Mouse (Mus musculus): ENCODE measurements around the gene Tex12. TPM values are rescaled to one million over a fixed set of nuclear protein-coding genes. Genes with fewer than 3 reads are reported as not detected.

The Tex12 gene
- polyA plus RNA-seq, 1 experiment = not detected

DNA sequence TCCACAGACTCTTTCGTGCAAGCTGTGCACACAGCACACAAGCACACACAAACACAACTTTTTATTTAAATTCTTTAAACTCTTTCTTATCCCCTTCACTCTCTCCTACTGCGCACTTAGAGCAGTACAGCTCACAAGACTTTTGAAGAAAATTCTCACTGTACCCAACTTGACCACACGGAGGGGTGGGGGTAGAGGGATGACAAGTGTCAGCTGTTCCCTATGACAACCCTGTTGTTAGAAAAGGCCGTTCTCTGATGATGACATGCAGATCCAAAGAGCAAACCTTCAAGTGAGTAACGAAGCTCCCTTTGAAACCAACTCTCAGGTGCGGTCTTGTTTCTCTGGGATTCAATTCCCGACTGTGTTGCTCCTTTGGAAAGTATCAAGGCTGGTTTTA lies 33.3 kb downstream of the Tex12 start:
- Histone ChIP-seq H3K27me3 (ENCODE audit: control insufficient read depth) (no peaks in the 10 kb centered on the region), H3K4me1 (ENCODE audit: control insufficient read depth) (peaks cover 16% of the 10 kb centered on the region), H3K4me3 (replicated peaks) (peak overlapping the region; percentile 78), H3K9me3 (ENCODE audit: control insufficient read depth, low read length) (no peaks in the 10 kb centered on the region), H3K36me3 (ENCODE audit: control insufficient read depth) (peaks cover 16% of the 10 kb centered on the region)
- TF ChIP-seq TAL1 (IDR thresholded peaks at IDR 0.05; ENCODE audit: low read length) (no peak), GATA1 (IDR thresholded peaks at IDR 0.05; ENCODE audit: low read length) (no peak)

GRCm38 (mm10) chr9:50525585-50525984 lies 35.5 kb downstream of the Tex12 start:
- Histone ChIP-seq H3K4me3 (replicated peaks) (no peak overlapping the region), H3K9me3 (ENCODE audit: control insufficient read depth, low read length) (no peaks in the 10 kb centered on the region), H3K4me1 (ENCODE audit: control insufficient read depth) (peaks cover 16% of the 10 kb centered on the region), H3K27me3 (ENCODE audit: control insufficient read depth) (no peaks in the 10 kb centered on the region), H3K36me3 (ENCODE audit: control insufficient read depth) (peaks cover 26% of the 10 kb centered on the region)
- TF ChIP-seq GATA1 (IDR thresholded peaks at IDR 0.05; ENCODE audit: low read length) (no peak), TAL1 (IDR thresholded peaks at IDR 0.05; ENCODE audit: low read length) (no peak)

GRCm38 (mm10) chr9:50524936-50525335 lies 36.2 kb downstream of the Tex12 start:
- H3K36me3 ChIP-seq (ENCODE audit: control insufficient read depth) = peaks cover 29% of the 10 kb centered on the region
- TF ChIP-seq GATA1 (IDR thresholded peaks at IDR 0.05; ENCODE audit: low read length) (no peak), TAL1 (IDR thresholded peaks at IDR 0.05; ENCODE audit: low read length) (no peak)
- H3K4me1 ChIP-seq (ENCODE audit: control insufficient read depth) = peaks cover 16% of the 10 kb centered on the region
- H3K9me3 ChIP-seq (ENCODE audit: control insufficient read depth, low read length) = no peaks in the 10 kb centered on the region
- H3K4me3 ChIP-seq (replicated peaks) = no peak overlapping the region
- no peaks in the 10 kb centered on the region for H3K27me3 ChIP-seq (ENCODE audit: control insufficient read depth)

- Histone ChIP-seq H3K9me3 (ENCODE audit: control insufficient read depth, low read length) (no peaks in the 10 kb centered on the region), H3K4me1 (ENCODE audit: control insufficient read depth) (peaks cover 7% of the 10 kb centered on the region), H3K27me3 (ENCODE audit: control insufficient read depth) (no peaks in the 10 kb centered on the region), H3K36me3 (ENCODE audit: control insufficient read depth) (peaks cover 29% of the 10 kb centered on the region), H3K4me3 (replicated peaks) (no peak overlapping the region)
- TF ChIP-seq TAL1 (IDR thresholded peaks at IDR 0.05; ENCODE audit: low read length) (no peak), GATA1 (IDR thresholded peaks at IDR 0.05; ENCODE audit: low read length) (no peak)
Measured at GRCm38 (mm10) chr9:50522574-50522973, 38.6 kb downstream of the Tex12 start.

DNA sequence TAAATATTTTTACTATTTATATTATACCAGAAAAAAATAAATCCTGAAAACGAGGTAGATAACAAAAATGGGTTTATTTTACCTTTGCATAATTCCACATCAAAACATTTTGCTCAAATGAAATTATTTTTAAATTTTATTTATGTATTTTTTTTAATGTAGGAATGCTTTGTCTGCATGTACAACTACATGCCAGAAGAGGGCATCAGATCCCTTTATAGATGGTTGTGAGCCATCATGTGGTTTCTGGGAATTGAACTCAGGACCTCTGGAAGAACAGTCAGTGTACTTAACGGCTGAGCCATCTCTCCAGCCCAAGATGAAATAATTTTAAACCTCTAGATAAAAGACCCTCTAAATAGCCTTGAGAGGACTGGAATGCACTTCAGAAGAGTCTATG lies 39.6 kb downstream of the Tex12 start:
- Histone ChIP-seq H3K27me3 (ENCODE audit: control insufficient read depth) (no peaks in the 10 kb centered on the region), H3K4me3 (replicated peaks) (no peak overlapping the region), H3K4me1 (ENCODE audit: control insufficient read depth) (no peaks in the 10 kb centered on the region), H3K36me3 (ENCODE audit: control insufficient read depth) (peaks cover 29% of the 10 kb centered on the region), H3K9me3 (ENCODE audit: control insufficient read depth, low read length) (no peaks in the 10 kb centered on the region)
- TF ChIP-seq TAL1 (IDR thresholded peaks at IDR 0.05; ENCODE audit: low read length) (no peak), GATA1 (IDR thresholded peaks at IDR 0.05; ENCODE audit: low read length) (no peak)

- no peaks in the 10 kb centered on the region for H3K9me3 ChIP-seq (ENCODE audit: control insufficient read depth, low read length)
- TF ChIP-seq GATA1 (IDR thresholded peaks at IDR 0.05; ENCODE audit: low read length) = no peak
- TF ChIP-seq TAL1 (IDR thresholded peaks at IDR 0.05; ENCODE audit: low read length) = no peak
- no peaks in the 10 kb centered on the region for H3K27me3 ChIP-seq (ENCODE audit: control insufficient read depth)
- no peaks in the 10 kb centered on the region for H3K4me1 ChIP-seq (ENCODE audit: control insufficient read depth)
- no peak overlapping the region for H3K4me3 ChIP-seq (replicated peaks)
- H3K36me3 ChIP-seq (ENCODE audit: control insufficient read depth) = peaks cover 29% of the 10 kb centered on the region
Measured at GRCm38 (mm10) chr9:50520748-50521147, 40.4 kb downstream of the Tex12 start.

- H3K36me3 ChIP-seq (ENCODE audit: control insufficient read depth) = peaks cover 13% of the 10 kb centered on the region
- no peak overlapping the region for H3K4me3 ChIP-seq (replicated peaks)
- no peaks in the 10 kb centered on the region for H3K9me3 ChIP-seq (ENCODE audit: control insufficient read depth, low read length)
- H3K4me1 ChIP-seq (ENCODE audit: control insufficient read depth) = no peaks in the 10 kb centered on the region
- H3K27me3 ChIP-seq (ENCODE audit: control insufficient read depth) = no peaks in the 10 kb centered on the region
- TF ChIP-seq GATA1 (IDR thresholded peaks at IDR 0.05; ENCODE audit: low read length) = no peak
- no peak for TF ChIP-seq TAL1 (IDR thresholded peaks at IDR 0.05; ENCODE audit: low read length)
Measured at GRCm38 (mm10) chr9:50518781-50519180, 42.3 kb downstream of the Tex12 start.

- TF ChIP-seq GATA1 (IDR thresholded peaks at IDR 0.05; ENCODE audit: low read length) (no peak), TAL1 (IDR thresholded peaks at IDR 0.05; ENCODE audit: low read length) (no peak)
- Histone ChIP-seq H3K4me3 (replicated peaks) (no peak overlapping the region), H3K27me3 (ENCODE audit: control insufficient read depth) (no peaks in the 10 kb centered on the region), H3K36me3 (ENCODE audit: control insufficient read depth) (peaks cover 1% of the 10 kb centered on the region; the same call in 1 of the 2 replicates), H3K4me1 (ENCODE audit: control insufficient read depth) (no peaks in the 10 kb centered on the region), H3K9me3 (ENCODE audit: control insufficient read depth, low read length) (no peaks in the 10 kb centered on the region)
Measured at GRCm38 (mm10) chr9:50515462-50515861, 45.7 kb downstream of the Tex12 start.

DNA sequence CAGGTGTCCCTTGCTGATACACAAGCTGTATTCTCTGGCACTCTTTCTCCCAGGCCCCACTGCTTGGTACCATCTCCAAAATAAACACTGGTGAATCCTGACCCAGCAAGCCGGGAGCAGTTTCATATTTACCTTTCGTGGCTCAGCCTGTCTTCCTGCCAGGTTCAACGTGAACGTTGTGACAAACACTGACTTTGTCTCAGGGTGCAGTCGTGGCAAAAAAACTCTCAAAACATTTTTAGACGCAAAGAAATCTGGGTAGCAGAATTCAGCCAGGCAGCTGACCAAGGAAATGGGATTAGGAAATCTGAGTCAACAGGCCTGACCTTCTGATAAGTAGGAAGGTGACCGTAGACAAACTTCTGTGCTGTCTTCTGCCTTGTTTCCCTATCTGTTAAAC lies 53.6 kb downstream of the Tex12 start:
- no peak overlapping the region for H3K4me3 ChIP-seq (replicated peaks)
- H3K9me3 ChIP-seq (ENCODE audit: control insufficient read depth, low read length) = no peaks in the 10 kb centered on the region
- H3K4me1 ChIP-seq (ENCODE audit: control insufficient read depth) = no peaks in the 10 kb centered on the region
- H3K36me3 ChIP-seq (ENCODE audit: control insufficient read depth) = no peaks in the 10 kb centered on the region
- no peak for TF ChIP-seq GATA1 (IDR thresholded peaks at IDR 0.05; ENCODE audit: low read length)
- no peak for TF ChIP-seq TAL1 (IDR thresholded peaks at IDR 0.05; ENCODE audit: low read length)
- H3K27me3 ChIP-seq (ENCODE audit: control insufficient read depth) = no peaks in the 10 kb centered on the region

Other genes starting within 250 kb of the Tex12 start
- gene Rpl10-ps3, start 216.4 kb downstream of the Tex12 start, polyA plus RNA-seq (2012) = 4.6 and 5.5 TPM in 2 replicates
- not detected in 2 replicates for gene Plet1, start 66.8 kb downstream of the Tex12 start, polyA plus RNA-seq (2012)
- 0.35 and 0.37 TPM in 2 replicates for gene Pts, start 32.6 kb downstream of the Tex12 start, polyA plus RNA-seq (2012)
- 0.09 TPM in 1 of 2 replicates, not detected in the other for gene Il18, start 6.5 kb downstream of the Tex12 start, polyA plus RNA-seq (2012)
- gene Bco2, start 6.1 kb downstream of the Tex12 start, polyA plus RNA-seq (2012) = not detected in 2 replicates
- 1.3 and 2.3 TPM in 2 replicates for gene Sdhd, start 42.5 kb upstream of the Tex12 start, polyA plus RNA-seq (2012)
- 3.3 and 4.0 TPM in 2 replicates for gene Timm8b, start 42.6 kb upstream of the Tex12 start, polyA plus RNA-seq (2012)
- 0.18 TPM in 1 of 2 replicates, not detected in the other for gene Pih1d2, start 56.0 kb upstream of the Tex12 start, polyA plus RNA-seq (2012)
- gene Nkapd1, start 56.1 kb upstream of the Tex12 start, polyA plus RNA-seq (2012) = 0.12 and 0.25 TPM in 2 replicates
- gene Dlat, start 98.5 kb upstream of the Tex12 start, polyA plus RNA-seq (2012) = 1.2 and 1.3 TPM in 2 replicates
- not detected in 2 replicates for gene Dixdc1, start 178.2 kb upstream of the Tex12 start, polyA plus RNA-seq (2012)
- gene 2310030G06Rik, start 185.2 kb upstream of the Tex12 start, polyA plus RNA-seq (2012) = not detected in 2 replicates
- gene Cryab, start 190.0 kb upstream of the Tex12 start, polyA plus RNA-seq (2012) = not detected in 2 replicates
- gene Hspb2, start 191.0 kb upstream of the Tex12 start, polyA plus RNA-seq (2012) = not detected in 2 replicates
- gene Fdxacb1, start 206.9 kb upstream of the Tex12 start, polyA plus RNA-seq (2012) = 0.13 and 0.22 TPM in 2 replicates
- 0.22 and 0.31 TPM in 2 replicates for gene Alg9, start 213.7 kb upstream of the Tex12 start, polyA plus RNA-seq (2012)
- gene 1110032A03Rik, start 214.2 kb upstream of the Tex12 start, polyA plus RNA-seq (2012) = 0.38 and 0.41 TPM in 2 replicates